Mouse (Mus musculus): ENCODE data around the gene Mgmt. TPM values are rescaled to one million over a fixed set of nuclear protein-coding genes. Genes with fewer than 3 reads are reported as not detected.

Mgmt gene
- total and polyA plus RNA-seq, 3 experiments: 5.2 to 10.8 (median 8.5) TPM

GRCm38 (mm10) chr7:136922230-136922629 is 27.8 kb downstream of the Mgmt start:
- no peak overlapping the region for H3K9ac ChIP-seq (ENCODE audit: insufficient read depth, low read depth)
- no peaks in the 10 kb centered on the region for H3K27me3 ChIP-seq (replicated peaks)
- in situ Hi-C loops (cut with MboI; ENCODE audit: low pct_ligation_motif_present, low pct_unique_long_range_greater_than_20kb, low sequenced_read_pairs) (no loop called here), dilution Hi-C loops (cut with MboI; ENCODE audit: extremely low pct_ligation_motif_present, extremely low pct_unique_long_range_greater_than_20kb, low sequenced_read_pairs) (no loop called here)
- no peak overlapping the region for H3K4me2 ChIP-seq (ENCODE audit: insufficient read depth, low read depth, poor library complexity, severe bottlenecking)
- no peaks in the 10 kb centered on the region for H3K79me2 ChIP-seq (replicated peaks; ENCODE audit: control insufficient read depth, extremely low read depth, insufficient read depth, poor library complexity, severe bottlenecking)
- no peak for TF ChIP-seq PAX5 (IDR thresholded peaks at IDR 0.05; ENCODE audit: low read length)
- TF ChIP-seq TBP (conservative IDR thresholded peaks at IDR 0.05; ENCODE audit: low read depth, low read length): no peak
- TF ChIP-seq EP300 (IDR thresholded peaks at IDR 0.05; ENCODE audit: low read length): no peak
- no peak for TF ChIP-seq JUND (conservative IDR thresholded peaks at IDR 0.05; ENCODE audit: low read depth, low read length)
- TF ChIP-seq E2F4 (IDR thresholded peaks at IDR 0.05; ENCODE audit: insufficient replicate concordance, low read depth, low read length): no peak
- TF ChIP-seq MXI1 (IDR thresholded peaks at IDR 0.05; ENCODE audit: low read depth, low read length): no peak
- no peak for TF ChIP-seq ELF1 (IDR thresholded peaks at IDR 0.05; ENCODE audit: low read depth, low read length)
- no peak for TF ChIP-seq CHD1 (IDR thresholded peaks at IDR 0.05; ENCODE audit: low read depth, low read length)
- no peak for TF ChIP-seq HCFC1 (IDR thresholded peaks at IDR 0.05; ENCODE audit: low read depth, low read length)
- no peak for TF ChIP-seq TCF12 (IDR thresholded peaks at IDR 0.05; ENCODE audit: low read depth, low read length)
- TF ChIP-seq ZC3H11A (IDR thresholded peaks at IDR 0.05; ENCODE audit: low read depth, low read length): no peak
- TF ChIP-seq CHD2 (IDR thresholded peaks at IDR 0.05; ENCODE audit: low read length): no peak
- TF ChIP-seq SMC3 (IDR thresholded peaks at IDR 0.05; ENCODE audit: low read depth, low read length): no peak
- TF ChIP-seq MAX (IDR thresholded peaks at IDR 0.05; ENCODE audit: low read length): no peak
- no peak for DNase-seq (ENCODE audit: extremely low read depth)
- H3K4me3 ChIP-seq (replicated peaks in 1 of 3; ENCODE audit: low read depth in 2 of 3, low read length in 2 of 3, poor library complexity in 1 of 3): no peak overlapping the region
- H3K27ac ChIP-seq (ENCODE audit: insufficient read depth, low read depth): no peak overlapping the region
- H3K36me3 ChIP-seq (replicated peaks in 1 of 2; ENCODE audit: control insufficient read depth in 1 of 2, insufficient read depth in 1 of 2, low read length in 1 of 2): peaks cover 0 to 55% of the 10 kb centered on the region in 2 experiments
- no peaks in the 10 kb centered on the region for H3K9me3 ChIP-seq (replicated peaks; ENCODE audit: low read length)
- H3K4me1 ChIP-seq (ENCODE audit: control insufficient read depth in 1 of 2, insufficient read depth in 2 of 2): peaks cover 0 to 20% of the 10 kb centered on the region in 2 experiments; a peak in 2 of 4 replicates

DNA sequence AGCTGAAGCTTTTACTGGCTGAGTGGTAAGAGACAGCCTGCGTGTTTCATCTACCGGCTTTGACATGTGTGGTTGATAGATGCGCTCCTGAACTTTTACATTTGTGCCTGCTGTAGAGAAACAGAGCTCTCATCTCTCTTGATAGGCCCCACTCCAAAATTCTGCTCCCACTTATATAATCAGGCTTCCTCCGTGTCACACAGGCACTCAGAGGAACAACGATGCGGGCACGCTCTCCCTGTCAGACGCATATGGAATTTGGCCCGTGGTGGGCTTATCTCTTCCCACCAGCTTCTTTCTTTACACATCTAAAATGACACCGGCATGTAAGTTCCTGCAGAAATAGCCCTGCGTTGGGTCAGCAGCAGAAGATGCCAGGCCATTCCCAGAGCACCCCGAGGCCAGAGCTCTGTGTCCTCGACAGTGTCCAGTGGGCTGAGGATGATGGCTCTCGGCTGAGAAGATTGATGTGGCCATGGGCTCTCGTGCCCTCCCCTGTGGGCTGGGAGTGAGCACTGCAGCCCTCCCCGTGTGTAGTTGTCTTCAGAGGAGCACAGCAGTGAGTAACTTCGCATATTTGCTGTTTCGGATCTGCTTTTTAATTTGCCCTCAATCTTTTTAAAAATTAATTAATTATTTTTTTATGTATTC is 30.3 kb downstream of the Mgmt start:
- no peak overlapping the region for H3K4me2 ChIP-seq (ENCODE audit: insufficient read depth, low read depth, poor library complexity, severe bottlenecking)
- no peak overlapping the region for H3K9ac ChIP-seq (ENCODE audit: insufficient read depth, low read depth)
- H3K9me3 ChIP-seq (replicated peaks; ENCODE audit: low read length): no peaks in the 10 kb centered on the region
- in situ Hi-C loops (cut with MboI; ENCODE audit: low pct_ligation_motif_present, low pct_unique_long_range_greater_than_20kb, low sequenced_read_pairs): no loop called here
- no peaks in the 10 kb centered on the region for H3K79me2 ChIP-seq (replicated peaks; ENCODE audit: control insufficient read depth, extremely low read depth, insufficient read depth, poor library complexity, severe bottlenecking)
- no peak for TF ChIP-seq MAZ (IDR thresholded peaks at IDR 0.05; ENCODE audit: low read depth, low read length)
- peaks cover 0 to 57% of the 10 kb centered on the region in 2 experiments for H3K36me3 ChIP-seq (replicated peaks in 1 of 2; ENCODE audit: control insufficient read depth in 1 of 2, insufficient read depth in 1 of 2, low read length in 1 of 2)
- no peak overlapping the region for H3K4me3 ChIP-seq (replicated peaks in 1 of 3; ENCODE audit: low read depth in 2 of 3, low read length in 2 of 3, poor library complexity in 1 of 3)
- peaks cover 0 to 20% of the 10 kb centered on the region in 2 experiments; a peak in 2 of 4 replicates for H3K4me1 ChIP-seq (ENCODE audit: control insufficient read depth in 1 of 2, insufficient read depth in 2 of 2)
- dilution Hi-C loops (cut with MboI; ENCODE audit: extremely low pct_ligation_motif_present, extremely low pct_unique_long_range_greater_than_20kb, low sequenced_read_pairs): no loop called here
- H3K27ac ChIP-seq (ENCODE audit: insufficient read depth, low read depth): no peak overlapping the region
- H3K27me3 ChIP-seq (replicated peaks): no peaks in the 10 kb centered on the region
- no peak for DNase-seq (ENCODE audit: extremely low read depth)

Measured in CH12.LX (cell line).